Mouse (Mus musculus): ENCODE measurements around the gene Smad6.

DNA sequence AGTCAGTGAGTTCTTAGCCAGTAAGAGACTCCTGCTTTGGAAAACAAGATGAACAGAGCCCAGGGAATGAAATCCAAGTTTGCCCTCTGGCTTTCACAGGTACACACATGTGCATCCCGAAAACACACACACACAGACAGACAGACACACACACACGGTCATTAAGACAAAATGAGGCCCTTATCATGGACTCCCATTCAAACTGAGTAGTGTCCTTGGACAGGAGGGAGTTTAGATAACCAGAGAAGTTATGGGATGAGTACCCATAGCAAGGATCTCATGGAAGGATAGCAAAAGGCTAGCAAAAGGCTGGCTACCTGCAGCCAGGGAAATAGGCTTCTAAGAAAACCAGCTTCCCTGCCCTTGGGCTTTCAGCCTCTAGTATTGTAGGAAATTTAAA, 29.4 kb upstream of the Smad6 start:
- TF ChIP-seq GATA1 (IDR thresholded peaks at IDR 0.05; ENCODE audit: low read length) = peak; percentile 29; the same call in 1 of the 2 replicates
- TF ChIP-seq TAL1 (IDR thresholded peaks at IDR 0.05; ENCODE audit: low read length) = peak; percentile 69

All from erythroblast, embryonic 14.5 days (primary cell).